Mouse (Mus musculus) kidney, postnatal 10 days (tissue): ENCODE measurements around the gene Son.

ENCODE experiments used
- DNase-seq: peaks from one replicate; pipeline ENCODE4 v3.0.0; 2021; ENCODE audit warnings: mixed read lengths

The Son gene

DNA sequence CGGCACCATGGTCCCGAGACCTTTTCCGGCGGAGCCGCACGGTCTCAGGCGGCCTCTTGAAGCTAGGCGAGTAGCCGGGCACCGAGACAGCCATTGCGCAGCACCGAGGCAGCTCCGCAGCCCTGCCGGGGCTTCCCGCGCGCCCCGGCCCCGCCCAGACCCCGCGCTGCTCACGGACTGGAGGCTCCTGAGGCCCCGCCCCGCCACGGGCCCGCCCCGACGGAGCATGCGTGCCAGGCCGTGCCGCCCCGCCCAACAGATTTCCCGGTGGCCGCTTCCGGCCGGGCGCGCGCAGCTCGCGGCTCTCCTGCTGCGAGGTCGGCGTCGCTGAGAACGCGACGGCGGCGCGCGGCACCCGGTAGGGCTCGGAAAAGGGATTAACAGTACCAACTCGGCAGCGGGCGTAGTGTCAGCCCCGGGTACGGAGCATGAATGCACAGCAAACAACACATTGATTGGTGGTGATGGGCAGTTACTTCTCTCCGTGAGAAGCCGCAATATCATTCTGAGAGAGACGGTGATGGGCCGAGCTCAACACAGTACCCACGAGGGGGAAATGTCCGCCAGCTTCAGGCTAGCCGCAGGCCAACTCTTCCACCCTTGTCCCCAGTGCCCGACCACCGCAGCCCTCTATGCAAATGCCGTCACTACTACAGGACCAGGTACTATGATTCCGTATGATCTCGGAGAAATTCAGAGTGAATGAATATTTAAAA is 41.5 kb downstream of the Son start, which contains the start of gene Donson:
Gene Donson (minus strand): TSS at position 152 of the 716 bp plus-strand sequence.
- DNase-seq = peak; percentile 98

DNA sequence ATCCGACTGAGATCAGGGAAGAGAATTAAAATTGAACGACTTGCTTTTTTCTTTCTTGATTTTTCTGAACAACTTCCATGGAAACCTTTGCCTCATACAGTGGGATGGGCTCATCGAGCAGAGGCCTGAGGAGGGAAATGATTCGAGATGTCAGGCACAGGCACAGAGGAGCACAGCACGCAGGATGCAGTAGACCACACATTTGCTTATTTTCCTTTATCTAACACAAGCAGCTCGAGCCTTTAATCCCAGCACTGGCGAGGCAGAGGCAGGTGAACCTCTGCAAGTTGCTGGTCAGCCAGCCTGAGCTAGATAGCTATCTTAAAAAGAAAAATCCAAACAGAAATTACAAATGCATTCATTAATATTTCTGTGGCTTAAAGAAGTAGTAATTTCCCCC is 42.5 kb downstream of the Son start:
- no peak for DNase-seq

DNA sequence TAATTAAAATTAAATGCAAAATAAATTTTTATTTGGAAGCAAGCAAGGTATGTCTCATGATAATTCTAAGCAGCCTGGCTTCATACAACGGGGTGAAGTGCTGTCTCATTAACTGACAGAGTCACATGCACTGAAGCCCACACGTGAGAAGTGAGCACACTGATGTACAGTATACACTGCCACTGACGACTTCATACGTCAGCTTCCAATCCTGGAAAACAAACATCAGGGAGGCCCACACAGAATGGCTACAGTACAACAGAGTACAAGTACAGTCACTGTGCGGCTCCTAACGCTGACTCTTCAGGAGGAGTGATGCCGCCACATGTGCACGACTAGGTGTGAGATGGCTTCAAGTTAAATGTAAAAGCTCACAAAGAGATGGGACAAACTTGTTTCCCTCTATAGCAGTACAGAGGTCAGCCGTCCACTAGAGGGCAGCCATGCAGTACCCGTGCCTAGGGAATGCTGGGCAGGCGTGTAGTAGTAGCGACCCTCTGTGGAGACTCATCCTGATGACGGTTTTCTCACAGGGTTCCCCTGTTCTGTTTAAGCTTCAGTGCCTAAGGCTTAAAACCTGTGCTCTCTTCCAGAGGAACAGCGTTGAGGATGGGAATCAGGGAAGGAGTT is 47.3 kb downstream of the Son start:
- DNase-seq = peak; percentile 91

DNA sequence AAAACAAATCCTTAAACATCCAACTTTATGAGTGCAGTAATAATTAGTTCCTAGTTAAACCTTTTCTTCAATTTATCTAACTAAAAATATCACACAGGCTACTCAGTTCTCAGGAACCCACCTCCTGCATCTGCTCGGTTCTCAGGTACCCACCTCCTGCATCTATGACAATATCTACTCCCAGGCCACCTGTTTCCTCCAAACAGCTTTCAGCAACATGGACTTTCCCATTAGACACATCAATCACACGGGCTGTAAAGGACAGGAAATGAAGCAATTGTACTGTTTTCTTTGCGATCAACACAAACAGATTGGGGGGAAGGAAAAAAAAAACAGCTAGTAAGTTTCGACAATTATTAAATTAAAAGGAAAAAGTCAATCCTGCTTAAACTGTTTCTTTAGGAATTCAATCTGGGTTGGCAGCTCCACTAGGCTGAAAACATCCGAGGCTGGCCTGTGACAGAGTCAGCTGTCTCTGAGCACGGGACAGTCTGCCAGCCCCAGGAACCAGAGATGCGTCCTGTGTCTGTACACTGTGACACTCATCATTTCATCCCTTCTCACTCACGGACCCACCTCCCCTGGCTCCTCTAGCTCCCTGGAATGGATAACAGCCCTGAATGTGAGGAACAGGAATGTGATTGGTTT is 47.9 kb downstream of the Son start:
- no peak for DNase-seq

DNA sequence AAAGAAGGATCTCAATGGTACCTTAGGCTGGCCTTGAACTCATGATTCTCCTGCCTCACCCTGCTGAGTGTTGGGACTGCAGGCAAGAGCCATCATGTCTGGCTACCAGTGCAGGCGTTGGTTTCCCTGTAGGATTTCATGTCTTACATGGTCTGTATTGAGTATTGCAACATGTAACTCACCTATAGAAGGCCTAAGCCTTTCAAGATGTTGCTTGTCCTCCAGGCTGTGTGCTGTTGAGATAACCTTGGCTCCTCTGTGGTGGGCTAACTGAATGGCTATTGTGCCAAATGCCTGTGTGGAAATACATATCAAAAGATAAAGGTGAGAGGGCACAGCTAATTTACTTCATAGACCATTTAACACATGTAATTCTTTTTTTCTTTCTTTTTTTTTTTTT is 51.7 kb downstream of the Son start:
- no peak for DNase-seq

DNA sequence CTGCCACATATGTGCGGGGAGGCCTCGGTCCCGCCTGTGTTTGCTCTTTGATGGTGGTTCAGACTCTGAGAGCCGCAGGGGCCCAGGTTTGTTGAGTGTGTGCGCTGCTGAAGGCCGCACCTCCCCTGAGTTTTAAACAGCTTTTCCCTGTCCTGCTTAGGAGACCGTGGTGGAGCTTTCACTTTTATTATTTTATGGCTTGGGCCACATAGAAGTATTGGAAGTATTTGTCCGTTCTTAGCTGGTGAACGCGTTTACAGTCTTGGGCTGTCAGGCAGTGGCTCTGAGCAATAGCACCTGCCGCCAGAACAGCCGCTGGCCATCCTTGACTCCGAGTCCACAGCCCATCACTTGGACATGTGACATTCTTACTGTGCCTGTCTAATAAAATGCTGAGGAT is 54.6 kb downstream of the Son start:
- DNase-seq = peak; percentile 58

DNA sequence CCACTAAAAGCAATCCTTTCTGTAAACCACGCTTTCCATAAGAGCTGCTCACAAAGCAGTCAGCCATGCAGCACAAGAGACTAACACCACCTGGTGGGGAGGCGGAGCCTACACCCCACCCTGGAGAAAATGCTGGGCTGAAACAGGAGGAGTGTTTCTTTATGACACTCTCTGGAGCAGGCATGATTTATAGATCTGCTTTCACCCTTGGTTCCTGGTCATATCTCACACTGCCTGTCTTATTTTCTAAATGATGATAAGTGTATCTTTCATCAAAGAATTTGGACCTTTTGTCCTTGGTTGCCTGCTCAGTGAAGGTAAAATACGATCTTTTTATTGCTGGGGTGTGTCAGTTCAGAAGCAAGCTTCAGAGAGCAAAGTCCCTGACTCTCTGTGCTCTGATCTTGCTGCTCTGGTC is 55.5 kb downstream of the Son start:
- DNase-seq = no peak

DNA sequence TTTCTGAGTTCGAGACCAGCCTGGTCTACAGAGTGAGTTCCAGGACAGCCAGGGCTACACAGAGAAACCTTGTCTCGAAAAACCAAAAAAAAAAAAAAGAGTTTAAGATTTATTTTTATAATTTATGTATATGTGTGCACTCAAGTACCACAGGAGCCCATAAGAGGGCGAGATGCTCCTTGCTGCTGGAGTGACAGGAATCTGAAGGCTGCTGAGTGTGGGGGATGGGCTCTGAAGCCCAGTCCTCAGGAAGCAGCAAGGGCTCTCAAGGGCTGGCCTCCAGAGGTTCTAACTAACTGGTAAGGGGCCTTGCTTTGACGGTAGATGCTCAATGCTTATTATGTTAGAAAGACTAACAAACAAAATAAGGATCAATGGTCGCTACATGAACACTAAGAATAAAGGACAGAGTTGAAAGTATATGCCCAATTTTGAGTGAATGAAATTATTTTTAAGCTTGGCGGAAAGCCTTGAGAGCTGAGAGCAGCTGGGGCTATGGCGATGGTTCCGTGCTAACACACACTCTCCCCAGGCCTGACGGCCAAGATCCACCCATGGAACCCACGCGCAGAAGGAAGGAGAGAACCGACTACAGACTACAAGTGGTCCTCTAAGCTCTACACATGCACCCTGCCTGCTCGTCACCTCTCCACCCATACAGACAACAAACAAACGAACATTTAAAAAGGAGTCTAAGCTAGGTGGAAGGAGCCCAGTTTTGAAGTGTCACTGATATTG is 57.5 kb downstream of the Son start:
- peak; percentile 39 for DNase-seq

DNA sequence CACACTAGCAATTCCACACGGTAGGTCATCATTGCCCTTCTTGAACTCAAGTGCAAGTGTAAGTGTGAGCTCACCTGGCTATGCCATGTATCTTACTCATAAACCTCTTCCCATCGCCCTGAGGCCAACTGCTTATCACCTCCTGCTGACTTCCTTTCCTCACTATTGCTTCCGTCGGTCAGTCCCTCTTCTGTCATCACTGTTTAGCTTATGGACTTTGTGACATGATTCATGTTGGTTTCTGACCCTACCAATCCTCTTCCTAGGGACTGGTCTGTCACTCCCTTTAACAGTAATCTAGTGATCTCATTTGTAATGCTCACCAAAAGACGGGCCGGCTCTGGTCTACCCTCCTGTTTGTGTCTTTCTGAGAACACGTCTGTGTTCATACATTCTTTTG is 62.9 kb downstream of the Son start:
- no peak for DNase-seq

DNA sequence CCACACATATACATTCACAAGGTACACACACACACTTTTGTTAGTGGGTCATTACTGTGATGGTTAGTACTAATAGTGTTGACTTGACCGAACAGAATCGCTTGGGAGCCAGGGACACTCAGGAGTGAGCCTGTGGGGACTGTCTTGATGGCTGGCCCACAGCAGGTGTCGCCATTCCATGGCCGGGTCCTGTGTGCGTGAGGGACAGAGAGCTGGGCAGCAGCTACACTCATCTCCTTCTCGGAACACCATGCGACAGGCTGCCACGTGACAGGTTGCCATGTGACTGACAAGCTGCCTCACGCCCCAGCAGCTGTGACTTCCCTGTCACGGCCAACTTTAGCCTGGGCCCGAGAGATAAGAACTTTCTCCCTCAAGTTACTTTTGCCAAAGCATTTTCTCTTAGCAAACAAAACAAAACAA is 69.6 kb downstream of the Son start:
- no peak for DNase-seq

DNA sequence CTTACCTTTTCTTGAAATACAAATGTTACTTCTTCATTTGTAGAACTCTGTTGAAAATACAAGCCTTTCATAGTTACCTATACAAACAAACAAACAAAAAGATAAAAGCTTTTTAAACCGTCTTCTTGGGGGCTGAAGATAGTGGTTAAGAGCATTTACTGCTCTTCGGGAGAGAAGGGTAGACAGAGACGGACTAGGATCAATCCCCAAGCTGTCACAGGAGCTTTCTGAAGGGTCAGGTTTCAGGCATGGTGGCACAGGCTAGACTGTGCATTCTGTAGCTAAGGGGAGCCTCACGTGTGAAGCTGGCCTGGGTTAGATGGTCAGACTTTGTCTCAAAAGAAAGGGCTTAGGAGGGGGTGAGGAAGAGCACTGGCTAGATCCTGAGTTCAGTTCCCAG is 70.1 kb downstream of the Son start:
- DNase-seq = no peak

DNA sequence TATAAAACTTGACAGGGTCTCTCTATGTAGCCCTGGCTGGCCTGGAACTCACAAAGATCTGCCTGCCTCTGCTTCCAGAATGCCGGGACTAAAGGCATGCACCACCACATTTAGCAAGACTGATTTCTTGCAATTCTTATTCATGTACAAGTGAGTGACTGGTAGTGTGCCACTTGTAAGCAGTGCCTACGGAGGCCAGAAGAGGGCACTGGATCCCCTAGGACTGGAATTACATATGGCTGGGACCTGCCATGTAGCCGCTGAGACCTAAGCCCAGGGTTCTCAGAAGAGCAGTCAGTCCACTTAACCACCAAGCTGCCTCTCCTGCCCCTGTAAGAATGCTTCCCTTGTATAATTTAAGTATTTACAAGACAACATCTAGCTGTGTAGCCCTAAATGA is 76.9 kb downstream of the Son start:
- peak; percentile 73 for DNase-seq

DNA sequence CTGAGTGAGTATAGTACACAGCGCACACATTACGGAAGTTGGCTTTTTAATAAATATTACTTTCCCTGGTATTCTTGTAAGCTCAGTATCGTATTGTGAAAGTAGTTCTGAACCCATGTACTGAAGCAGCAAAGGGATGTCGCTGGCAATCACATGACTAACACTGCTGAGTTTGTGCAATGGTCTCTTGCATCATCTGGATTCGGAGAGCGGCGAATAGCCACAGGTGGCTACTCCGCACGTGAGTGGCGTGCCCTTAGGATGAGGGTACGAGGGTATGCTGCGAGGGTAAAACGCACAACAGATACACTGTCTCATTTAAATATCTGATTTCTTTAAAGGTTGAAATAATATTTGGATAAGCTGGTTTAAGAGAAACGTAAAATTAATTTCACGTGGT is 80.1 kb downstream of the Son start:
- no peak for DNase-seq

DNA sequence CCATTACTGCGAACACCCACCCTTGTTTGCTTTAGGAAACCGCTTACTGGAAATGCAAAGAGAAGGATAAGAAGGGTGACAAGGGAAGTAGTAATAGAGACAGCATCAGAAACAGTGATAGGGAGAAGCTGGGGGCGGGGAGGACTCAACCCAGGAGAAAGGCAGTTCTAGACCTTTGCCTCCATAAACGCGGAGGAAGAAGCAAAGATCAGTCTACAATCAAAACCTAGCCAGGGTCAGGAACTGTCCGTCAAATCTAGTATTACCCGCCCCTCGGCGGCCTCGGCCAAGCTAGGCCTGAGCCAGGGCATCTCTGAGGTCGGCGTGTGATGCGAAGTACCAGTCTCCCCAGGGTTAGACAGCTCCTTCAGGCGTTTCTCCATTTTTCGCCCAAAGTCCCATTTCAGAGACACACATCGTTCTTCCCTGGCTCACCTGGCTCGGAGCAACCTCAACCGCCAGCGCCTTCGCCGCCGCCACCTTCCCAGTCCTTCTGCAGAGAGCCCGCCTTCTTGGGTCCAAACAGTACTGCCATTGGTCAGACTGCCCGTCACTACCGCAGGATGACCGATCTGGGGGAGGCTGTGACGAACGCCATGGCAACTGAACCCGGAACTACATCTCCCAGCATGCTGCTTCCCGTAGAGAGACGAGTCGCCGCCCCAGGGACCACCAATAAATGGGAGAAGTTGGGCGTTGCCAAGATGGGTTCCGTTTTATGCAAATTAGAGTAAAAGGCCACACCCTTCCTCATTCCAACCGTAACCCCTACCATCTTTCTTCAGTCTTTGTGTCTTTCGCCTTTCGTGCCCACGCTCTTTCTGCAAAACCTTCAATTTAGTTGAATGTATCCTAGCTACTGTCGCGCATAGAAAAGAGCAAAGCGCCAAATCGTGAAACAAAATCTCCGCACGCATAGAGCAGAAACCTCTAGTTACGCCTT is 81.1 kb downstream of the Son start, which contains the start of gene Cryzl1:
Gene Cryzl1 (minus strand): TSS at position 853 of the 943 bp plus-strand sequence.
- DNase-seq = peak; percentile 99
